9 mouse cellular contexts compared by ENCODE assay signal in the genomic region with DNA sequence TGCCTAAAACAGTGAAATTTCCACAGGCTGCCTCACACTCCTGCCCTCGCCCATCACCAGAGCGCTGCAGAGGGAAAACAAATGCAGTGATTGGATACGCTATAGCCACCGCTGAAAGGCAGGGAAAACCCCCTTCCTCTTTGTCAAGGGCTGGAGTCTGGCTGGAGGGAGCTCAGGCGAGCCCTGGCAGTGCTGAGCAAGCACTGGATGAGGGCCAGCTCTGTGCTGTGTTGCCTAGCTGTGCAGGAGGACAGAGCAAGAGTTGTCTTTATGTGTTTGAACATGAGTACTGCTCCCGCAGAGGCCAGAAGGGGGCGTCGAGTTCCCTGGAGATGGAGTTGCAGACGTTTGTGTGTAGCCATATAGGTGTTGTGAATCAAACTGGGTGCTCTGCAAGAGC. TPM values are rescaled to one million over a fixed set of nuclear protein-coding genes. Genes with fewer than 3 reads are reported as not detected.
DNase-seq lines count a peak whose midpoint lies in the region.
"Had no signal": no experiment of that assay in that cellular context is flagged by ENCODE, and none has a peak within 500 bp of the region (broad histone marks: within the 10 kb centered on the region; RNA-seq: fewer than 3 reads in every experiment).

No protein-coding gene starts in this region.

- peak; percentile 30 to 41 for DNase-seq in heart, adult 18-20 months
- no peak for DNase-seq in heart, postnatal 25 days (ENCODE audit: low spot score)
- DNase-seq in 3T3-L1 (ENCODE audit: low read depth, low spot score) = peak; percentile 56
- peak; percentile 68 for DNase-seq in brain, embryonic 18.5 days (ENCODE audit: low read depth, low spot score)
- DNase-seq in frontal cortex, postnatal 10 days (ENCODE audit: low spot score in 2 of 2) = peak; percentile 70 to 78
- DNase-seq in left cerebral cortex, postnatal 25 days (ENCODE audit: low spot score in 2 of 2) = peak; percentile 74 to 76
- DNase-seq in right cerebral cortex, adult 2 months (ENCODE audit: low spot score in 2 of 2) = peak; percentile 62 to 78
- DNase-seq in spleen, postnatal 36 days (ENCODE audit: low spot score in 2 of 2) = no peak

- intact Hi-C loops in heart, postnatal 25 days (cut with DNase I) = loop anchor here (5.0 kb wide), 1 partner anchor 50 kb away; the partner anchor contains the start of gene Gm20219
- intact Hi-C loops in left cerebral cortex, postnatal 25 days (cut with DNase I) = loop anchor here (2.0 to 5.0 kb wide), 2 partner anchors 35 to 50 kb away; no protein-coding TSS in a partner anchor

RNA-seq across cellular contexts. Expression of gene Znrf4, which starts 9.7 kb away (rescaled TPM):
- total RNA-seq in heart, adult 18-20 months (2021) = not detected
- total RNA-seq in heart, postnatal 25 days (2021) = not detected
- not detected for total RNA-seq in left cerebral cortex, postnatal 25 days (2021)
- total RNA-seq: ES-E14 had no signal

RNA-seq across cellular contexts. Expression of gene Ptprs, which starts 26.2 kb away (rescaled TPM):
- 10 to 100 TPM; 50.3 to 54.3 TPM for total RNA-seq in heart, adult 18-20 months (2021)
- total RNA-seq in heart, postnatal 25 days (2021) = 10 to 100 TPM; 42.2 to 52.2 TPM
- total RNA-seq in left cerebral cortex, postnatal 25 days (2021) = 100 to 1,000 TPM; 621 to 622 TPM

RNA-seq across cellular contexts. Expression of gene Gm20219, which starts 51.7 kb away (rescaled TPM):
- under 1 TPM; 0.20 to 0.23 TPM for total RNA-seq in heart, adult 18-20 months (2021)
- under 1 TPM; 0.26 to 0.28 TPM for total RNA-seq in heart, postnatal 25 days (2021)
- total RNA-seq in left cerebral cortex, postnatal 25 days (2021) = 1 to 10 TPM; 1.7 to 1.9 TPM

Comparison
In these comparisons a context has a peak if more than half of its experiments do, and no peak if none do; other contexts are left out.
1. DNase-seq: peak in heart, adult 18-20 months (2 of 2), 3T3-L1 (single experiment), brain, embryonic 18.5 days (single experiment), frontal cortex, postnatal 10 days (2 of 2), left cerebral cortex, postnatal 25 days (2 of 2) and right cerebral cortex, adult 2 months (2 of 2); none in heart, postnatal 25 days (single experiment) and spleen, postnatal 36 days (0 of 2).
2. RNA of gene Ptprs, which starts 26.2 kb away (total RNA-seq): 621 to 622 TPM in left cerebral cortex, postnatal 25 days; 50.3 to 54.3 TPM in heart, adult 18-20 months and 42.2 to 52.2 TPM in heart, postnatal 25 days; every median in the first group is over 10 times any median in the second.